Mouse (Mus musculus) CH12.LX (cell line): ENCODE results near the gene A930004D18Rik.

Experiments used
- CTCF ChIP-seq, 2 experiments: IDR thresholded peaks in 1 of 2; conservative IDR thresholded peaks in 1 of 2; 2 replicates each; pipeline ENCODE4 v1.5.1; 2011 to 2012; ENCODE audit warnings: low read depth in 2 of 2, low read length in 2 of 2, improper control_type of control experiment in 1 of 2, inconsistent platforms in 1 of 2, mild to moderate bottlenecking in 1 of 2, moderate library complexity in 1 of 2
- MXI1 ChIP-seq: IDR thresholded peaks from 2 replicates; pipeline ENCODE4 v1.6.1; 2011; ENCODE audit warnings: mild to moderate bottlenecking, low read depth, low read length, improper control_type of control experiment
- POLR2A ChIP-seq: IDR thresholded peaks from 2 replicates; pipeline ENCODE4 v1.6.1; 2011; ENCODE audit warnings: low read depth, mild to moderate bottlenecking, improper control_type of control experiment, low read length
- SIN3A ChIP-seq: IDR thresholded peaks from 2 replicates; pipeline ENCODE4 v1.6.1; 2012; ENCODE audit warnings: low read length, improper control_type of control experiment, inconsistent platforms
- TBP ChIP-seq: conservative IDR thresholded peaks from 2 replicates; pipeline ENCODE4 v1.6.1; 2011; ENCODE audit warnings: low read depth, low read length, improper control_type of control experiment

GRCm38 (mm10) chr2:18015581-18015980 is 22.0 kb downstream of the A930004D18Rik start:
- TF ChIP-seq POLR2A: no peak
- TF ChIP-seq MXI1: no peak
- TF ChIP-seq TBP: no peak
- TF ChIP-seq CTCF (conservative IDR thresholded peaks at IDR 0.05 in 1 of 2, IDR thresholded peaks at IDR 0.05 in 1 of 2; ENCODE audit: low read depth in 2 of 2, low read length in 2 of 2): no peak
- no peak for TF ChIP-seq SIN3A
